Mouse (Mus musculus) monocyte, adult 2 months (primary cell): ENCODE measurements around the gene Nptx2.

Experiments
- DNase-seq, 2 experiments: peaks; one replicate each; pipeline ENCODE4 v3.0.0; 2022; ENCODE audit warnings: low spot score in 2 of 2, low read depth in 1 of 2

The Nptx2 gene

GRCm38 (mm10) chr5:144545653-144546422 is at the start of gene Nptx2:
Gene Nptx2, plus strand, starts transcription at chr5:144545902.
- no peak for DNase-seq

- no peak for DNase-seq
These were observed 49.2 kb upstream of the Nptx2 start for GRCm38 (mm10) chr5:144496481-144496880.

- no peak for DNase-seq
These were observed 41.5 kb upstream of the Nptx2 start for GRCm38 (mm10) chr5:144504239-144504638.

GRCm38 (mm10) chr5:144505731-144506130 is 40.0 kb upstream of the Nptx2 start:
- no peak for DNase-seq

GRCm38 (mm10) chr5:144506156-144506555 is 39.5 kb upstream of the Nptx2 start:
- DNase-seq = no peak

GRCm38 (mm10) chr5:144506689-144507552 is 38.8 kb upstream of the Nptx2 start:
- no peak for DNase-seq

GRCm38 (mm10) chr5:144509431-144509830 is 36.3 kb upstream of the Nptx2 start:
- DNase-seq = no peak

GRCm38 (mm10) chr5:144514738-144515137 is 31.0 kb upstream of the Nptx2 start:
- no peak for DNase-seq

- no peak for DNase-seq
These were observed 30.5 kb upstream of the Nptx2 start for GRCm38 (mm10) chr5:144515241-144515640.

GRCm38 (mm10) chr5:144520096-144520495 is 25.6 kb upstream of the Nptx2 start:
- no peak for DNase-seq

- no peak for DNase-seq
These were observed 20.9 kb upstream of the Nptx2 start for GRCm38 (mm10) chr5:144524774-144525173.

GRCm38 (mm10) chr5:144529123-144529522 is 16.6 kb upstream of the Nptx2 start:
- DNase-seq = no peak

- DNase-seq = no peak
These were observed 2.9 kb upstream of the Nptx2 start for GRCm38 (mm10) chr5:144542711-144543308.

- DNase-seq = no peak
These were observed 807 bp downstream of the Nptx2 start for GRCm38 (mm10) chr5:144546423-144546995.

GRCm38 (mm10) chr5:144547333-144547878 is 1.7 kb downstream of the Nptx2 start:
- DNase-seq = no peak

GRCm38 (mm10) chr5:144548079-144548631 is 2.5 kb downstream of the Nptx2 start:
- no peak for DNase-seq

- DNase-seq = no peak
These were observed 4.3 kb downstream of the Nptx2 start for GRCm38 (mm10) chr5:144550003-144550402.

- no peak for DNase-seq
These were observed 5.0 kb downstream of the Nptx2 start for GRCm38 (mm10) chr5:144550622-144551137.

- DNase-seq = no peak
These were observed 11.0 kb downstream of the Nptx2 start for GRCm38 (mm10) chr5:144556710-144557109.

- DNase-seq = no peak
These were observed 11.7 kb downstream of the Nptx2 start for GRCm38 (mm10) chr5:144557363-144557762.

GRCm38 (mm10) chr5:144558481-144558880 is 12.8 kb downstream of the Nptx2 start:
- DNase-seq = no peak
